Mouse (Mus musculus): ENCODE data around the gene Ywhae. TPM values are rescaled to one million over a fixed set of nuclear protein-coding genes. Genes with fewer than 3 reads are reported as not detected.
A peak's percentile ranks its signal among the peaks of the same experiment; 100 is the strongest.

The Ywhae gene
- total RNA-seq, 1 experiment from 2014 or later: 366 TPM

GRCm38 (mm10) chr11:75733227-75733940 is 715 bp downstream of the Ywhae start:
- peak; percentile 13 to 19; a peak in 2 of 4 replicates for ATAC-seq (replicated peaks in 1 of 2; ENCODE audit: insufficient read depth in 1 of 2, low FRiP score in 2 of 2, low TSS enrichment in 1 of 2, low read depth in 1 of 2, poor library complexity in 2 of 2, severe bottlenecking in 2 of 2)

DNA sequence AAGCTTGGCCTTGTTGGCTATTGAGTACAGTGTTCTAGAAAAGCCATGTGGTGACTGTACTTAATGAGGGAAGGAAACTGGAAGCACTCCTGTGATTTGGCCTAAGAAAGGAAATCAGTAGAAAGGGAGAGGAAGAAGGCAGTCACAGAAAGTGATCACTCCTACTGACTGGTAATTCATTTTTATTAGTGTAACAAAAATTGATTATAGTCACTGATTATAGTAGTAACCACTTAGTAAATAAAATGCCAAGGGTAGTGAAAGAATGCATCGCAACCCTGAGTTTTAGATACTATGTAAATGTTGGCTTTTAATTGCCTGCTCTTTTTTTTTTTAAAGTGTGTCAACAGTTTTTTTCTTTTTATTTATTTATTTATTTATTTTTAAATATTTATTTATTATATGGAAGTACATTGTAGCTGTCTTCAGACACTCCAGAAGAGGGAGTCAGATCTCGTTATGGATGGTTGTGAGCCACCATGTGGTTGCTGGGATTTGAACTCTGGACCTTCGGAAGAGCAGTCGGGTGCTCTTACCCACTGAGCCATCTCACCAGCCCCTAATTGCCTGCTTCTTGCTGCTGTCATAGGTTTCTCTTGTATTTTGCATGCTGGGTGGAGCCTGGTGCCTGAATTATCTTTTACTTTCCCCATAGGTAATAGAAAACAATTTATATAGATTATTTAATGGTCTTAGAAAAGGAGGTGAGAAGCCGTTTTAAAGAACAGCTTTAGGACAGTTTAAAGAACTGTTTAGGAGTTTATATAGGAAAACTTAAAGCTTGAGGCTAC is 3.0 kb downstream of the Ywhae start:
- ATAC-seq (replicated peaks in 1 of 2; ENCODE audit: insufficient read depth in 1 of 2, low FRiP score in 2 of 2, low TSS enrichment in 1 of 2, low read depth in 1 of 2, poor library complexity in 2 of 2, severe bottlenecking in 2 of 2): no peak

- no peak for ATAC-seq (replicated peaks in 1 of 2; ENCODE audit: insufficient read depth in 1 of 2, low FRiP score in 2 of 2, low TSS enrichment in 1 of 2, low read depth in 1 of 2, poor library complexity in 2 of 2, severe bottlenecking in 2 of 2)
Observed at GRCm38 (mm10) chr11:75736978-75737377, 4.3 kb downstream of the Ywhae start.

DNA sequence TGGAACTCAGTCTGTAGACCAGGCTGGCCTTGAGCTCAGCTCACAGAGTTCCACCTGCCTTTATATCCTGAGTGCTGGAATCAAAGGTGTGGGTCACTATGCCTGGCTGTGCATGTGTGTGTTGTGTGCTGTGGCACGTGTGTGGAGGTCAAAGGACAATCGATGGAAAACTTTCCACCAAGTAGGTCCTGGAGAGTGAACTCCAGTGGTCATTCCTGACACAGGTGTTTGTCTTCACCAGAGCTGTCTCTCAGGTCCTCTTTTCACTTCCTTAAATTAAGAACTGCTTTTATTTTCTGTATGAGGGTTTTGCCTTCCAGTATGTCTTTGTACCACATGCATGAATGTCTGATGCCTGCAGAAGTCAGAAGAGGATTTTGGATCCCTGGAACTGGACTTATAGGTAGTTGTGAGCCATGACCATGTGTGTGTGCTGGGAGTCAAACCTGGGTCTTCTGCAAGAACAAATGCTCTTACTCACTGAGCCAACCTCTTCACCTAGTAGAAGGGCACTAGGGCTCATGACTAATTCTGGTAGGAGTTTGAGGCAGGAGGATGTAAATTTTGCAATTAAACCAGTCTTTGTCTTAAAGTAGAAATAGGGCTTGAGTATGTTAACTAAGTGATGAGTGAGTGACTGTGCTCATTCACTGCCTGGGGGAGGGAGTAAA is 5.3 kb downstream of the Ywhae start:
- ATAC-seq (replicated peaks in 1 of 2; ENCODE audit: insufficient read depth in 1 of 2, low FRiP score in 2 of 2, low TSS enrichment in 1 of 2, low read depth in 1 of 2, poor library complexity in 2 of 2, severe bottlenecking in 2 of 2): no peak

GRCm38 (mm10) chr11:75738477-75738821 is 5.8 kb downstream of the Ywhae start:
- ATAC-seq (replicated peaks in 1 of 2; ENCODE audit: insufficient read depth in 1 of 2, low FRiP score in 2 of 2, low TSS enrichment in 1 of 2, low read depth in 1 of 2, poor library complexity in 2 of 2, severe bottlenecking in 2 of 2): no peak

- ATAC-seq (replicated peaks in 1 of 2; ENCODE audit: insufficient read depth in 1 of 2, low FRiP score in 2 of 2, low TSS enrichment in 1 of 2, low read depth in 1 of 2, poor library complexity in 2 of 2, severe bottlenecking in 2 of 2): no peak
Observed at GRCm38 (mm10) chr11:75740204-75740603, 7.5 kb downstream of the Ywhae start.

DNA sequence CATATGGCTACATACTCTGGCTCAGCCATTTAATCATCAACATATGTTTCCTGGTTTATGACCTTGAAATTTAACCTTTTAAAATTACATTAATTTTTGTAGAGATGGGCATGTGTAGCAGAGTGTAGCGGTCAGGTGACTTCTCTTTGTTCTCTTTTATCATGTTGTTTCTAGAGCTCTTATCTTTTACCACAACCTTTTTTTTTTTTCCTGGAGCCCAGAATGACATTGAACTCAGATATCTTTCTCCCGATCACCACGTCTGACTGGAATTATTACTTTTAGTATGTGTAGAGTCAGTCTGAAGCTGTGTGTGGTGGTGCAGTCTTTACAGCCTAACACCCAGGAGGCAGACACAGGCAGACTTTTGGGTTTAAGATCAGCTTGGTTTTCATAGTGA is 8.9 kb downstream of the Ywhae start:
- ATAC-seq (replicated peaks in 1 of 2; ENCODE audit: insufficient read depth in 1 of 2, low FRiP score in 2 of 2, low TSS enrichment in 1 of 2, low read depth in 1 of 2, poor library complexity in 2 of 2, severe bottlenecking in 2 of 2): no peak

DNA sequence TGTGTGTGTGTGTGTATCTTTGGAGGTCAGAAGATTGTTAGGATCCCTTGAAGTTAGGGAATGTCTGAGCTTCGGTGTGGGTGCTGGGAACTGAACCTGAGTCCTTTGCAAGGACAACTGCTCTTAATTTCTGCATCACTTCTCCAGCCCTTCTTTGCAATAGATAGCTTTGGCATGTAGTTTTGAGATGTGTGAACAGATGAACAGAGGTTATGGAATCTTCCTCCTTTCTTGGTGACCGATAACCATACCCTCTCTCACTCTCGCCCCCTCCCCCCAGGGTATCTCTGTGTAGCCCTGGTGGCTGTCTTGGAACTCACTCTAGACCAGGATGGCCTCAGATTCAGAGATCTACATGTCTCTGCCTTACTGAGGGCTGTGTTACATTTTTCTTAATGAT is 12.1 kb downstream of the Ywhae start:
- no peak for ATAC-seq (replicated peaks in 1 of 2; ENCODE audit: insufficient read depth in 1 of 2, low FRiP score in 2 of 2, low TSS enrichment in 1 of 2, low read depth in 1 of 2, poor library complexity in 2 of 2, severe bottlenecking in 2 of 2)

GRCm38 (mm10) chr11:75750537-75750936 is 17.9 kb downstream of the Ywhae start:
- no peak for ATAC-seq (replicated peaks in 1 of 2; ENCODE audit: insufficient read depth in 1 of 2, low FRiP score in 2 of 2, low TSS enrichment in 1 of 2, low read depth in 1 of 2, poor library complexity in 2 of 2, severe bottlenecking in 2 of 2)

GRCm38 (mm10) chr11:75751082-75751481 is 18.4 kb downstream of the Ywhae start:
- ATAC-seq (replicated peaks in 1 of 2; ENCODE audit: insufficient read depth in 1 of 2, low FRiP score in 2 of 2, low TSS enrichment in 1 of 2, low read depth in 1 of 2, poor library complexity in 2 of 2, severe bottlenecking in 2 of 2): no peak

- peak in 1 of 2 experiments; percentile 60; a peak in 2 of 4 replicates for ATAC-seq (replicated peaks in 1 of 2; ENCODE audit: insufficient read depth in 1 of 2, low FRiP score in 2 of 2, low TSS enrichment in 1 of 2, low read depth in 1 of 2, poor library complexity in 2 of 2, severe bottlenecking in 2 of 2)
Observed at GRCm38 (mm10) chr11:75756687-75757086, 24.0 kb downstream of the Ywhae start.

- no peak for ATAC-seq (replicated peaks in 1 of 2; ENCODE audit: insufficient read depth in 1 of 2, low FRiP score in 2 of 2, low TSS enrichment in 1 of 2, low read depth in 1 of 2, poor library complexity in 2 of 2, severe bottlenecking in 2 of 2)
Observed at GRCm38 (mm10) chr11:75758553-75758952, 25.9 kb downstream of the Ywhae start.

- ATAC-seq (replicated peaks in 1 of 2; ENCODE audit: insufficient read depth in 1 of 2, low FRiP score in 2 of 2, low TSS enrichment in 1 of 2, low read depth in 1 of 2, poor library complexity in 2 of 2, severe bottlenecking in 2 of 2): no peak
Observed at GRCm38 (mm10) chr11:75760785-75761184, 28.1 kb downstream of the Ywhae start.

GRCm38 (mm10) chr11:75762708-75763107 is 30.0 kb downstream of the Ywhae start:
- no peak for ATAC-seq (replicated peaks in 1 of 2; ENCODE audit: insufficient read depth in 1 of 2, low FRiP score in 2 of 2, low TSS enrichment in 1 of 2, low read depth in 1 of 2, poor library complexity in 2 of 2, severe bottlenecking in 2 of 2)

- no peak for ATAC-seq (replicated peaks in 1 of 2; ENCODE audit: insufficient read depth in 1 of 2, low FRiP score in 2 of 2, low TSS enrichment in 1 of 2, low read depth in 1 of 2, poor library complexity in 2 of 2, severe bottlenecking in 2 of 2)
Observed at GRCm38 (mm10) chr11:75764521-75765023, 31.9 kb downstream of the Ywhae start.

DNA sequence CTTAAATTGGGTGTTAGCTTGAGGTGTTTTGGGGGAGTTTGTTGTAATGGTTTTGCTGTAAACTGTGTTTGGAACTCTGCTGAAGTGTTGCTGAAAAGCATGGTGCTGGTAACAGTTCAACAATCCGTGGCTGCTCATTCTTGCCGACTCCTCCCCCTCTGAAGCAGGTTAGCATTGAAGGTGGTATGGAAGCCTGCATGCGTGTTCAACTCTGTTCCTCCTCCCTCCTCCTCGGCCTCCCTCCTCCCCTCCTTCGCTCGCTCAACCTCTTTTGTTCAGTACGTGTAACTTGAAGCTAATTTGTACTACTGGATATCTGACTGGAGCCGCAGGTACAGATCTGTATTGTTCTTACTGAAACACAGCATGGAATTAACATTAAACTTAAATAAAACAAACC is 32.5 kb downstream of the Ywhae start:
- no peak for ATAC-seq (replicated peaks in 1 of 2; ENCODE audit: insufficient read depth in 1 of 2, low FRiP score in 2 of 2, low TSS enrichment in 1 of 2, low read depth in 1 of 2, poor library complexity in 2 of 2, severe bottlenecking in 2 of 2)

DNA sequence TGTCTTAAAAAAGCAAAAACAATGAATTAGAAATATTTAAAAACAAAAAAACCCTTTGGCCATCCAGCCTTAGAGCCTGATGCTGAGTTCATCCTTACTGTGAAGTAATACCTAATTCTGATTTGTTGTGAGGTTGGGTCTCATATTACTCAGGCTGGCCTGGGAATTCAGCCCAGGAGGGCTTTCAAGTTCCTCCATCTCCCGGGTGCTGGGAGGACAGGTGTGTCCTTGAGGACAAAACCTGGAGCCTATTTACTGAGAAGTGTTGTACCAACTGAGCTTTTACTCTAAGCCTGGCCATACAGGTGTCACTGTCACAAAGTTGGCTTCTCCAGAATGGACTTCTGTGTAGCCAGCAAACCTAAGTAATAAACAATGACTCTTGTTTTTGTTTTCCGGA is 34.3 kb downstream of the Ywhae start:
- no peak for ATAC-seq (replicated peaks in 1 of 2; ENCODE audit: insufficient read depth in 1 of 2, low FRiP score in 2 of 2, low TSS enrichment in 1 of 2, low read depth in 1 of 2, poor library complexity in 2 of 2, severe bottlenecking in 2 of 2)
